Mouse (Mus musculus): ENCODE results near the gene Atp2c2. TPM values are rescaled to one million over a fixed set of nuclear protein-coding genes. Genes with fewer than 3 reads are reported as not detected.

Gene Atp2c2
- polyA plus RNA-seq (2017; shearing (Covaris generic)): not detected

DNA sequence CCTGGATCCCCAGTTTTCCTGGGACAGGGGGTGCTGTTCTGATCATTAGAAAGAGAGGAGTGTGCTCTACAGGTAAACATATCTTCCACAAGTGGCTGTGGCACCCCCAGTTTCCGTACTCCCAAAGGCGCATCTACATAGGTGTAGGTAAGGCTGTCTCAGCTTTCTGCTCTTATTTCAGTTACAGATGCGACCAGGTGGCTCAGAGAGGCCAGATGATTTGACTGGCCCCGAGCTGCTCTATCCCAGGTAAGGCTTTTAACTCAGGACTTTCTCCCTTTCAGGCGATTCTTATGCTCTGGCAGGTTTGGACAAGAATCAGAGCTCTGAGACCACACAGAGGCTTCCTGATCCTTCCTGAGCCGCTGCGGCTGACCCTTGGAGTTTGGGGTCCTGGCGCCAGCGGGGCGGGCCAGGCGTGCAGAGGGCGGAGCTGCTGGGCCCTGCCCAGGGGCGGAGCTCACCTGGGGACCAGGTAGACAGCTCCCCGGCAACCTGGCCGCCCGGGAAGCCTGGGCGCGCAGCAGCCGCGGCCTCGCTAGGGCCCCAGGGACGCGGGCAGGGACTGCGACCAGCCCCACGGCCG, at the start of gene Atp2c2:
Atp2c2 (plus strand) TSS at position 461 of the 586 bp plus-strand sequence.

DNA sequence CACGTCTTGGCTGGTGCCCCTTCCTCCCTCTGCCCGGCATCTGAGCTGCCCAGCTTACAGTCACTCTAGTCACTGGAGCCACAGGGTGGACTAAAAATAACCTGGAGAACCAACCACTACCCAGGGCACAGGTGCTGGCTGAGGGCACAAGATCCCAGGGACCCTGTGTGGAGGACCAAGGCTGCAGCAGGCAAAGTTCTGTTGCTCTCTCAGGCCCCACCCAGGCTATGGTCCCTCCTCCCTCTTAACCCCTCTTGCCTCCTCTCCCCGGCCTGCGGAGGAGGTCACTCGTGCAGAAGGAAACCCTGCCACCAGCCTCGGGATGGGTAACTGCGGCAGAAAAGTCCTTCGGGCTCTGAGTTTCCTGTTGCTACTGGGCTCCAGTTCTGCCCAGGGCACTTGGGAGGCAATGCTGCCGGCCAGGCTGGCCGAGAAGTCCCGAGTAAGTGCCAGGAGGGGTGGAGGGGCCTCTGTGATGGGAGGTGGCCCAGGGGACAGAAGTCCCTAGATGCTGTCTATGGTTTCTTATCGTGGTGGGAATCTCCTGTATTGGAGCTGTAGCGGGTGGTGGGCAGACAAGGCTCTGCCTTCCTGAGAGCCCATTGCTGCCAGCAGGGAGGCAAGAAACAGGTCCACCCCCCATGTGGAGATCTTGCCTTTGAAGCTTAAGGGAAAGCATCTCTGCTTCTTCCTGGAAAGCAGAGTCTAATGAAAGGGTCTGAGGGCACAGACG, 33.4 kb upstream of the Atp2c2 start, which contains the start of gene Wfdc1:
Wfdc1 (plus strand) TSS at position 147 of the 733 bp plus-strand sequence.

DNA sequence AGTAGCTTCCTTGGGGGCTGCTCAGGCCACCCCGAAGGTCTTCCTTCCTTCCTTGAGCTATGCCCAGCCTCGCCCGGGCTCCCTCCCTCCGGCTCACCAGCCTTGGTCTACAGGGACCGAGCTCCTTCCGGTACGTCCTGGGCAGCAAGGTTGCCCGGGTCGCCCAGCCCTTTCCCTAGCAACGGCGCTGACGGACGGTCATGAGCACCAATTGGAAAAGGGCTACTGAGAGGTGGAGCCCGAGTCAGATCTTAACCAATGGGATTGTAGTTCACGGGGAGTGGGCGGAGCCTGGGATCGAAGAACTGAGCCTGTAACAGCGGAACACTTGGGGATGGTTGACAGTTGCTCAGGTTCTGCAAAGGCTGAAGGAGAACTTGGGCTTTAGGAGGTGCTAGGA, 78.5 kb downstream of the Atp2c2 start, which contains the start of gene Tldc1:
Tldc1 (minus strand) TSS at position 154 of the 400 bp plus-strand sequence.

Other genes starting within 250 kb of the Atp2c2 start
- not detected for gene Slc38a8, start 198.3 kb upstream of the Atp2c2 start, polyA plus RNA-seq (2017; shearing (Covaris generic))
- gene Mbtps1, start 141.3 kb upstream of the Atp2c2 start, polyA plus RNA-seq (2017; shearing (Covaris generic)): 126 TPM
- gene Hsdl1, start 124.8 kb upstream of the Atp2c2 start, polyA plus RNA-seq (2017; shearing (Covaris generic)): 138 TPM
- not detected for gene Dnaaf1, start 124.8 kb upstream of the Atp2c2 start, polyA plus RNA-seq (2017; shearing (Covaris generic))
- gene Taf1c, start 94.8 kb upstream of the Atp2c2 start, polyA plus RNA-seq (2017; shearing (Covaris generic)): 44.3 TPM
- not detected for gene Adad2, start 87.3 kb upstream of the Atp2c2 start, polyA plus RNA-seq (2017; shearing (Covaris generic))
- gene Kcng4, start 64.3 kb upstream of the Atp2c2 start, polyA plus RNA-seq (2017; shearing (Covaris generic)): not detected
- not detected for gene Wfdc1, start 33.6 kb upstream of the Atp2c2 start, polyA plus RNA-seq (2017; shearing (Covaris generic))
- gene Tldc1, start 78.4 kb downstream of the Atp2c2 start, polyA plus RNA-seq (2017; shearing (Covaris generic)): 15.0 TPM
- gene Cotl1, start 140.5 kb downstream of the Atp2c2 start, polyA plus RNA-seq (2017; shearing (Covaris generic)): 430 TPM
- 19.2 TPM for gene Klhl36, start 162.3 kb downstream of the Atp2c2 start, polyA plus RNA-seq (2017; shearing (Covaris generic))
- gene Usp10, start 210.4 kb downstream of the Atp2c2 start, polyA plus RNA-seq (2017; shearing (Covaris generic)): 100 TPM
- 7.1 TPM for gene Gm20388, start 210.8 kb downstream of the Atp2c2 start, polyA plus RNA-seq (2017; shearing (Covaris generic))

Measured in inflammation-experienced regulatory T-cells, adult 16 weeks (primary cell).